Mouse (Mus musculus) hindbrain, embryonic 16.5 days (tissue): ENCODE data around the gene Arhgap23. TPM values are rescaled to one million over a fixed set of nuclear protein-coding genes. Genes with fewer than 3 reads are reported as not detected.

Experiments used
- ATAC-seq: fragments of 200-750 bp; cut with Nextera tagmentation; 2 replicates; pipeline ENCODE4 v1.8.0; 2017; ENCODE audit warnings: moderate TSS enrichment, moderate library complexity
- H3K27ac ChIP-seq: fragments of 300-500 bp; sonication (generic); 2 replicates; pipeline ENCODE4 v1.5.1; 2014; ENCODE audit warnings: low read depth, mild to moderate bottlenecking, control low read depth, low read length, moderate library complexity
- H3K27me3 ChIP-seq: fragments of 300-500 bp; sonication (generic); replicated peaks from 2 replicates; pipeline ENCODE4 v1.6.1; 2014; ENCODE audit warnings: low read length; ENCODE audit not compliant: control insufficient read depth, insufficient read depth
- H3K36me3 ChIP-seq: fragments of 300-500 bp; sonication (generic); 2 replicates; pipeline ENCODE4 v1.6.1; 2014; ENCODE audit warnings: mild to moderate bottlenecking, low read length, moderate library complexity, mixed read lengths; ENCODE audit not compliant: control insufficient read depth, insufficient read depth
- H3K4me1 ChIP-seq: fragments of 300-500 bp; sonication (generic); 2 replicates; pipeline ENCODE4 v1.6.1; 2014; ENCODE audit warnings: low read depth, low read length; ENCODE audit not compliant: control insufficient read depth, insufficient read depth
- H3K4me2 ChIP-seq: fragments of 300-500 bp; sonication (generic); 2 replicates; pipeline ENCODE4 v1.6.1; 2014; ENCODE audit warnings: mild to moderate bottlenecking, low read length, control low read depth, moderate library complexity
- H3K4me3 ChIP-seq: fragments of 300-500 bp; sonication (generic); 2 replicates; pipeline ENCODE4 v1.5.1; 2014; ENCODE audit warnings: mild to moderate bottlenecking, low read length, control low read depth, moderate library complexity
- H3K9ac ChIP-seq: fragments of 300-500 bp; sonication (generic); 2 replicates; pipeline ENCODE4 v1.6.1; 2014; ENCODE audit warnings: low read depth, mild to moderate bottlenecking, control low read depth, low read length, moderate library complexity
- H3K9me3 ChIP-seq: fragments of 300-500 bp; sonication (generic); 2 replicates; pipeline ENCODE4 v1.6.1; 2014; ENCODE audit warnings: mild to moderate bottlenecking, low read length, moderate library complexity; ENCODE audit not compliant: control insufficient read depth
- WGBS: fragments of 180-500 bp; shearing (Covaris S2); extraction: QIAGEN DNeasy Blood & Tissue Kit; methylation state at CpG from one replicate; pipeline ENCODE4 v1.1.7; 2014; 5-methylcytosine and 5-hydroxymethylcytosine counted together
- polyA plus RNA-seq: library from polyadenylated mRNA; unstranded; fragments of >200 nt; fragmentation: Nextera tagmentation; extraction: Ambion mirVana; gene quantifications from 2 replicates; pipeline ENCODE4 v1.2.1, GENCODE M21; 2015

Arhgap23 gene
- polyA plus RNA-seq, 1 experiment from 2014 or later, result 9.4 TPM

- H3K4me1 ChIP-seq, result peaks cover 31% of the 10 kb centered on the region
- H3K27ac ChIP-seq, result no peak overlapping the region
- no peak for ATAC-seq
- H3K9me3 ChIP-seq, result no peaks in the 10 kb centered on the region
- H3K9ac ChIP-seq, result peak overlapping the region; percentile 5; the same call in 1 of the 2 replicates
- no peak overlapping the region for H3K4me2 ChIP-seq
- no peaks in the 10 kb centered on the region for H3K27me3 ChIP-seq
- 87% methylated on average over 11 of the region's 11 CpGs for WGBS
- H3K4me3 ChIP-seq, result no peak overlapping the region
- peaks cover 12% of the 10 kb centered on the region; the same call in 1 of the 2 replicates for H3K36me3 ChIP-seq
Observed at GRCm38 (mm10) chr11:97448611-97449394, 33.5 kb downstream of the Arhgap23 start.

- Histone ChIP-seq H3K9ac (peak overlapping the region; percentile 79), H3K27ac (peak overlapping the region; percentile 81), H3K4me2 (peak overlapping the region; percentile 94), H3K27me3 (no peaks in the 10 kb centered on the region), H3K9me3 (no peaks in the 10 kb centered on the region), H3K4me1 (peaks cover 31% of the 10 kb centered on the region), H3K36me3 (peaks cover 14% of the 10 kb centered on the region; the same call in 1 of the 2 replicates), H3K4me3 (peak overlapping the region; percentile 70)
- ATAC-seq, result peak; percentile 91
- WGBS, result 9% methylated on average over 15 of the region's 15 CpGs
Observed at GRCm38 (mm10) chr11:97449601-97450293, 34.4 kb downstream of the Arhgap23 start.

GRCm38 (mm10) chr11:97450305-97450922 is 35.1 kb downstream of the Arhgap23 start:
- Histone ChIP-seq H3K4me1 (peaks cover 31% of the 10 kb centered on the region), H3K9ac (peak overlapping the region; percentile 79), H3K4me2 (peak overlapping the region; percentile 94), H3K36me3 (peaks cover 14% of the 10 kb centered on the region; the same call in 1 of the 2 replicates), H3K27ac (peak overlapping the region; percentile 81), H3K9me3 (no peaks in the 10 kb centered on the region), H3K4me3 (peak overlapping the region; percentile 70), H3K27me3 (no peaks in the 10 kb centered on the region)
- ATAC-seq, result peak; percentile 21
- WGBS, result 16% methylated on average over 10 of the region's 10 CpGs

GRCm38 (mm10) chr11:97451625-97452024 is 36.3 kb downstream of the Arhgap23 start:
- Histone ChIP-seq H3K27ac (no peak overlapping the region), H3K36me3 (peaks cover 25% of the 10 kb centered on the region), H3K9me3 (no peaks in the 10 kb centered on the region), H3K9ac (peak overlapping the region; percentile 79; the same call in 1 of the 2 replicates), H3K27me3 (no peaks in the 10 kb centered on the region), H3K4me1 (peaks cover 31% of the 10 kb centered on the region), H3K4me2 (peak overlapping the region; percentile 94; the same call in 1 of the 2 replicates), H3K4me3 (no peak overlapping the region; the same call in 1 of the 2 replicates)
- ATAC-seq, result no peak
- WGBS, result 89% methylated on average over 12 of the region's 15 CpGs

- H3K9me3 ChIP-seq, result no peaks in the 10 kb centered on the region
- 86% methylated on average over 4 of the region's 4 CpGs for WGBS
- H3K4me3 ChIP-seq, result no peak overlapping the region
- no peak overlapping the region for H3K27ac ChIP-seq
- H3K36me3 ChIP-seq, result peaks cover 39% of the 10 kb centered on the region
- ATAC-seq, result no peak
- no peak overlapping the region for H3K4me2 ChIP-seq
- H3K27me3 ChIP-seq, result no peaks in the 10 kb centered on the region
- no peak overlapping the region for H3K9ac ChIP-seq
- H3K4me1 ChIP-seq, result peaks cover 3% of the 10 kb centered on the region
Observed at GRCm38 (mm10) chr11:97457120-97457519, 41.8 kb downstream of the Arhgap23 start.

- no peaks in the 10 kb centered on the region for H3K27me3 ChIP-seq
- no peak for ATAC-seq
- H3K27ac ChIP-seq, result no peak overlapping the region
- H3K9ac ChIP-seq, result no peak overlapping the region
- H3K4me3 ChIP-seq, result no peak overlapping the region
- no peak overlapping the region for H3K4me2 ChIP-seq
- 89% methylated on average over 3 of the region's 3 CpGs for WGBS
- no peaks in the 10 kb centered on the region for H3K4me1 ChIP-seq
- no peaks in the 10 kb centered on the region for H3K9me3 ChIP-seq
- peaks cover 52% of the 10 kb centered on the region for H3K36me3 ChIP-seq
Observed at GRCm38 (mm10) chr11:97461307-97461820, 46.0 kb downstream of the Arhgap23 start.

- H3K4me3 ChIP-seq, result no peak overlapping the region
- 83% methylated on average over 6 of the region's 6 CpGs for WGBS
- no peak overlapping the region for H3K9ac ChIP-seq
- peaks cover 48% of the 10 kb centered on the region for H3K36me3 ChIP-seq
- H3K4me1 ChIP-seq, result no peaks in the 10 kb centered on the region
- no peaks in the 10 kb centered on the region for H3K27me3 ChIP-seq
- no peak overlapping the region for H3K4me2 ChIP-seq
- H3K27ac ChIP-seq, result no peak overlapping the region
- no peak for ATAC-seq
- H3K9me3 ChIP-seq, result no peaks in the 10 kb centered on the region
Observed at GRCm38 (mm10) chr11:97462538-97462937, 47.2 kb downstream of the Arhgap23 start.

GRCm38 (mm10) chr11:97463166-97463565 is 47.8 kb downstream of the Arhgap23 start:
- no peak for ATAC-seq
- no peak overlapping the region for H3K9ac ChIP-seq
- H3K4me3 ChIP-seq, result no peak overlapping the region
- H3K4me2 ChIP-seq, result no peak overlapping the region
- H3K9me3 ChIP-seq, result no peaks in the 10 kb centered on the region
- no peaks in the 10 kb centered on the region for H3K27me3 ChIP-seq
- H3K4me1 ChIP-seq, result no peaks in the 10 kb centered on the region
- WGBS, result 46% methylated on average over 33 of the region's 33 CpGs
- H3K36me3 ChIP-seq, result peaks cover 47% of the 10 kb centered on the region
- H3K27ac ChIP-seq, result no peak overlapping the region
